Mouse (Mus musculus) layer of hippocampus, adult 9-11 months (tissue): Measurements from ENCODE around the gene Pkn1.

Experiments
- DNase-seq: peaks from one replicate; pipeline ENCODE4 v3.0.0; 2022

The Pkn1 gene

GRCm38 (mm10) chr8:83652030-83652743, 46.8 kb downstream of the Pkn1 start, which contains the start of gene Gipc1:
Gene Gipc1, plus strand, starts transcription at chr8:83652677.
- peak; percentile 97 for DNase-seq

GRCm38 (mm10) chr8:83649699-83650098, 49.3 kb downstream of the Pkn1 start:
- no peak for DNase-seq

- DNase-seq: no peak
These were observed 50.9 kb downstream of the Pkn1 start for GRCm38 (mm10) chr8:83648031-83648430.

DNA sequence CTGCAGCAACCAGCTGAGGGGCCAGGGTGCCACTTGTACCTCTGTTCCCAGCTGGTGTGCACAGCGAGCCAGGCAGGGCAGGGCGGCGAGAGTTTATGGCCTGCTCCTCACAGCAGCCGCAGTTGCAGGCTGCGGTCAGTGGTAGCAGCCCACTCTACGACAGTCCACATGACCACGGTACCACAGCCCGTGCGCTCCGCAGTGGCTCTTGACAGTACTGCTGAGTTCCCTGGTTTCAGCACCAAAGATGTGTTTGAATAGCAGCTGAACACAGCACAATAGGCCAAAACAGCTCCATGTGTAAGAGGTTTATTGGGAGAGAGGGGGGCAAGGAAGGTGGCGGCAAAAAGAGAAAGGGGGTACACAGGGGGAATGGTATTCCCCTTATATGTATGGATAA, 51.5 kb downstream of the Pkn1 start:
- DNase-seq: no peak

DNA sequence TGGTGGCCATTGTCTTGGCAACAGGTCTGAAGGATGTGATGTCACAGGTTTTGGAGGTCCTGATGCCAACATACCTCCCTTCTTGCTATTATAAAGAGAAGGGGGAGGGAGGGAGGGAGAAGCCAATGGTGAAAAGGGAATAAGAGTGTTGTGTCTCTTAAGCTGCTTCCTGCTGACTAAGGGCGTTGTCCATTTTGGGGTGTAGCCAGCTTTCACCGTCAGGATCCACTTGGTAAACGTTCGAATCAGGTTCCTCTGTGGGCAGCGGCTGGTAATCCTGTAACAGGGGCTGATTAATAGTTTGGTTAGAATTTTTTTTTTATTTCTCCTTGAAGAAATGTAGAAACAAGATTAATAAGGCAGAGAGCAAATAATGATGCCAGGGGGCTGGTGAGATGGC, 59.3 kb downstream of the Pkn1 start:
- no peak for DNase-seq

DNA sequence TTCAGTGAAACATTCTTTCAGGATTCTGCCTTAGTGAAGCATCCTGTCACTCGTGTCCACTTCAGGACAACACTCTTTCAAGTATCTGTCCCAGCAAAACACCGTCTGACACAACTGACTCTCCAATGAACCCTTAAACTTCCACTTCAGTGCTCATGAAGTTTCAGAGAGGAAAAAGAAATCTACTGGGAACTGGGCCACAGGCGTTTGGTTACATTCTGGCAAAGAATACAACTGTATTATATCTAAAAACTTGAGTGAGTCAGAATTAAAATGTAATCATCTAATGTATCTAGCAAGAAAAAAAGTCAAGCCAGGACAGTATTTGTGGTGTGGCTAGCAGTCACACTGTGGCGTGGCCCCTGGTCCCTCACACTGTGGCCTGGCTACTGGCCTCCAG, 60.1 kb downstream of the Pkn1 start:
- DNase-seq: no peak

- no peak for DNase-seq
These were observed 66.8 kb downstream of the Pkn1 start for GRCm38 (mm10) chr8:83632083-83632707.

DNA sequence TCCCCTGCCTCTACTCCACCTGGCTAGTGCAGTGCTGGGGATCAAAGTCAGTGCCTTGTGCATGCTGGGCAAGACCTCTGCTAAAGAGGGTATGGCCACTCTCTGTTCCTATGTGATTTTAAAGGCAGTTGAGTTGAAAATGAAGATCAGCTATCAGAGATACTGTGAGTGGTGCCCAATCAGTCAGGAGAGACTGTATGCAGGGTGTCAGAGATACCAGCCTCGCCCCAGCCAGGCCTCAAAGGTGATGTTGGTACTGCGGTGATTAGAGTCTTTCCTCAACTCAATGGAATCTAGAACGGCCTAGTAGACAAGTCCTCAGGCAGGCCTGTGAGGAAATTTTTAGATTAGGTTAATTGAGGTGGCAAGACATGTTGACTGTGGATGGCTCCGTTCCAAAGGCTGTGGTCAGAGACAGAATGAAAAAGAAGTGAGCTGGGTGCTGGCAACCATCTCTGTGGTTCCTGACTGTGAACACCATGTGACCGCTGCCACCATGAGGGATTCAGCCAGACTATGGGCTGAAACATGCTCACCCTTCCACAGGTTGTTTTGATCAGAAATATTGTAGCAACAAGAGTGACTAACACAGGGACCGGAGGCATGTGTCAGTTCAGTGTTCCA, 73.2 kb downstream of the Pkn1 start:
- DNase-seq: no peak

DNA sequence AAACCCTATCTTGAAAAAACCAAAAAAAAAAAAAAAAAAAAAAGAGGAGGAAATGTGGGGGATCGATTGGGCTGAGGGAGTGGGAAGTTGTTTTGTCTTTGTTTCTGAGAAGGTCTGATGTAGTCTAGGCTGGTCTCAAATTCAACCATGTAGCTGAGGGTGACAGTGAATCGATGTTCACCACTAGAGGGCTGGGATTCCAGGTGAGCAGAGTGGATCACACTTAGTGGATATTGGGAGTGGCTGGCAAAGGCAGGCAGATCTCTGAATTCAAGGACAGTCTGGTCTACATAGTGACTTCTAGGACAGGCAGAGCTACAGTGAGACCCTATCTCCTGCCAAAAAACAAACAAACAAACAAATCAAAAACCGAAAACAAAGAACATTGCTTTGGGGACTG, 74.2 kb downstream of the Pkn1 start:
- DNase-seq: no peak

- DNase-seq: no peak
These were observed 75.4 kb downstream of the Pkn1 start for GRCm38 (mm10) chr8:83623549-83623948.

- DNase-seq: peak; percentile 93
These were observed 76.5 kb downstream of the Pkn1 start for GRCm38 (mm10) chr8:83622389-83622989.

DNA sequence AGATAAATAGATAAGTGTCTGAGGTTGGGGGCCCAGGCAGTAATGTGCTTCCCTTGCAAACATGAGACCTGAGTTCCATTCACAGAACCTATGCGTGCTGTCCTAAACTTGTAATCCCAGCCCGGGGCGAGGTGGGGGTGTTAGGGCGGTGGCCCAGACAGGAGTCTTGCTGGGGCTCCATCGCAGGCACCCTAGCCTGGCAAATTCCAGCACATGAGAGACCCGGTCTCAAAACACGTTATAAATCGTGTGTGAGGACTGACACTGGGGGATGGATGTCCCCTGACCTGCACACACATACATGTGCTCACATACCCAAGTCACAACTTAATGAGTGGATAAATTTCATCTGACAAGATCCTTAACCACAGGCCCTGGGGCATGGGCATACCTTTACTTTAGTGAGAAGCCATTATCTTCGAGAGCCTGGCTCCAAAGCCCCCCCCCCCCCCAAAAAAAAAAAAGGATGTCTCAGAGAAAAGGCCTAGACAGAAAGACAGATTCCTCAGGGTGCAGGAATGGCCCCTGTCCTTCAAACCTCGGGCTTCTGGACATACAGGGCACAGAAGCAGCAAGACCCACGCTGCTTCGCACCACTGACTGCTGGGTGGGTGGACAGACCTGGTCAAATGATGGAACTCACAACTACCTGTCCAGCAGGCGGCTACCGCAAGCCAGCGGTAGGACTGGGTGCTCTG, 77.1 kb downstream of the Pkn1 start:
- no peak for DNase-seq

GRCm38 (mm10) chr8:83619568-83620285, 79.3 kb downstream of the Pkn1 start:
- DNase-seq: no peak

DNA sequence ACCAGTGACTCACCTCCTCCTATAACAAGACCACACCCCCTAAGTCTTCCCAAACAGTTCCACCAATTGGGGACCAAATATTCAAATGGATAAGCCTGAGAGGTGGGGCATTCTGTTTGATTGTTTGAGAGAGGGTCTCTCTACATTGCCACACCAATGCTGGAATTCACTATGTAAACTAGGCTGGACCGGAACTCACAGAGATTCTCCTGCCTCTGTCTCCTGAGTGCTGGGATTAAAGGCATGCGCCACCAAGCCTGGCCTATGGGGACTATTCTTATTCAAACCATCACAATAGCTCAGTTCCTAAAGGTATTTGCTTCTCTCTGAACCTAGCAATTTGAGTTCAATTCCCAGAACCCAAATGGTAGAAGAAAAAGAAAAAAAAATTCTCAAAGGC, 80.4 kb downstream of the Pkn1 start:
- no peak for DNase-seq

DNA sequence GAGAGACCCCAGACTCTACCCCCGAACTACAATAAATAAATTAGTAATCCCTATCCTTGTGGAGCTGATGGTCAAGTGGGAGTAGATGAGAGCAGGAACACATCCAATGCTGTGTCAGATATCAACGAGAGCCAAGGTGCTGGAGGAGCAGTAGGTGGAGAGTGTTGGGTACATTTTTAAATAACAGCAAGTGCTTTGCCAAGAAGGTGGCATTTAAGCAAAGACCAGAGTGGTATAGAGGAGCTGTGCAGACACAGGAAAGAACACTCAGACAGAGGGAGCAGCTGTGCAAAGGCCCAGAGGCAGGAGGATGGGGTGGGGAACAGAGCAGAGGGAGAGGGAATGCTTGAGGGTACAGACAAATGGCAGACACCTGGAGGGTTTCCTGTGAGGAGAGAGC, 81.9 kb downstream of the Pkn1 start:
- DNase-seq: no peak

- DNase-seq: no peak
These were observed 82.4 kb downstream of the Pkn1 start for GRCm38 (mm10) chr8:83616625-83617024.
